22 mouse cellular contexts compared by ENCODE assay signal in genomic region chr3:105223671-105224070, GRCm38 (mm10).
DNase-seq lines count a peak whose midpoint lies in the region; ATAC-seq lines count a peak whose summit lies in the region.
"Had no signal": no experiment of that assay in that cellular context is flagged by ENCODE, and none has a peak within 500 bp of the region (broad histone marks: within the 10 kb centered on the region; RNA-seq: fewer than 3 reads in every experiment).

No protein-coding gene starts in this region.

- 7% methylated on average over 4 of the region's 4 CpGs for WGBS in kidney, embryonic 15.5 days
- 2% methylated on average over 4 of the region's 4 CpGs for WGBS in neural tube, embryonic 13.5 days

- no peak overlapping the region for H3K4me3 ChIP-seq in kidney, embryonic 15.5 days (replicated peaks)
- no peak overlapping the region for H3K4me3 ChIP-seq in neural tube, embryonic 13.5 days
- H3K4me3 ChIP-seq: forebrain, embryonic 13.5 days; gastrocnemius, adult 2 months; hindbrain, embryonic 15.5 days; liver, embryonic 15.5 days; lung, embryonic 15.5 days; midbrain, embryonic 10.5 days; myocyte had no signal

- no peak overlapping the region for H3K9ac ChIP-seq in kidney, embryonic 15.5 days
- H3K9ac ChIP-seq in neural tube, embryonic 13.5 days, result no peak overlapping the region; the same call in 1 of the 2 replicates
- H3K9ac ChIP-seq: forebrain, embryonic 13.5 days; hindbrain, embryonic 15.5 days; liver, embryonic 15.5 days; lung, embryonic 15.5 days had no signal

- H3K9me3 ChIP-seq in kidney, embryonic 15.5 days (replicated peaks), result no peaks in the 10 kb centered on the region
- no peaks in the 10 kb centered on the region for H3K9me3 ChIP-seq in neural tube, embryonic 13.5 days
- H3K9me3 ChIP-seq: forebrain, embryonic 13.5 days; hindbrain, embryonic 15.5 days; liver, embryonic 15.5 days; lung, embryonic 15.5 days; midbrain, embryonic 10.5 days had no signal

- H3K4me1 ChIP-seq in kidney, embryonic 15.5 days, result peaks cover 12% of the 10 kb centered on the region; the same call in 1 of the 2 replicates
- peaks cover 26% of the 10 kb centered on the region for H3K4me1 ChIP-seq in neural tube, embryonic 13.5 days (replicated peaks)
- H3K4me1 ChIP-seq: forebrain, embryonic 13.5 days; liver, embryonic 15.5 days; lung, embryonic 15.5 days; midbrain, embryonic 10.5 days had no signal

- H3K27ac ChIP-seq in kidney, embryonic 15.5 days, result no peak overlapping the region
- no peak overlapping the region for H3K27ac ChIP-seq in neural tube, embryonic 13.5 days (replicated peaks)
- H3K27ac ChIP-seq: forebrain, embryonic 13.5 days; gastrocnemius, adult 2 months; hindbrain, embryonic 15.5 days; liver, embryonic 15.5 days; lung, embryonic 15.5 days; midbrain, embryonic 10.5 days had no signal

- ATAC-seq in kidney, embryonic 15.5 days (replicated peaks; ENCODE audit: low FRiP score), result no peak
- ATAC-seq in neural tube, embryonic 13.5 days (ENCODE audit: low read depth), result peak; percentile 56; the same call in 1 of the 2 replicates
- no peak for ATAC-seq in megakaryocyte progenitor cell, adult 5-6 weeks (replicated peaks; ENCODE audit: poor library complexity)
- ATAC-seq: forebrain, embryonic 13.5 days; midbrain, embryonic 16.5 days had no signal

- H3K27me3 ChIP-seq in kidney, embryonic 15.5 days, result 0 out of 2 replicates have a peak, but pooled peaks cover 3% of the 10 kb centered on the region
- H3K27me3 ChIP-seq in neural tube, embryonic 13.5 days, result no peaks in the 10 kb centered on the region
- H3K27me3 ChIP-seq: forebrain, embryonic 13.5 days; hindbrain, embryonic 15.5 days; liver, embryonic 15.5 days; lung, embryonic 15.5 days had no signal

- H3K36me3 ChIP-seq in kidney, embryonic 15.5 days, result no peaks in the 10 kb centered on the region
- no peaks in the 10 kb centered on the region for H3K36me3 ChIP-seq in neural tube, embryonic 13.5 days
- H3K36me3 ChIP-seq: hindbrain, embryonic 15.5 days; liver, embryonic 15.5 days; lung, embryonic 15.5 days; midbrain, embryonic 10.5 days had no signal

- DNase-seq in kidney, adult 9 months, result peak; percentile 17
- DNase-seq in neural tube, embryonic 10.5 days (ENCODE audit: extremely low spot score, low spot score), result no peak
- peak; percentile 23 for DNase-seq in mesoderm, embryonic 11.5 days (ENCODE audit: low read depth, low spot score)
- no peak for DNase-seq in lung, postnatal 14 days
- DNase-seq: cerebellum, adult 9-10 months; gastrocnemius, adult 2 months; layer of hippocampus, adult 9-11 months; liver; lung, postnatal 4 days; right cerebral cortex, postnatal 14 days; spleen, adult 18-20 months had no signal

- no peak overlapping the region for H3K4me2 ChIP-seq in kidney, embryonic 15.5 days
- H3K4me2 ChIP-seq in neural tube, embryonic 13.5 days, result no peak overlapping the region
- H3K4me2 ChIP-seq: forebrain, embryonic 13.5 days; heart, embryonic 11.5 days; hindbrain, embryonic 15.5 days; liver, embryonic 15.5 days; lung, embryonic 15.5 days had no signal

Comparison
In these comparisons a context has a peak if more than half of its experiments do, and no peak if none do; other contexts are left out.
1. DNase-seq: peak in kidney, adult 9 months (single experiment) and mesoderm, embryonic 11.5 days (single experiment); none in neural tube, embryonic 10.5 days (single experiment) and lung, postnatal 14 days (single experiment).